Comparison of ENCODE assay signal across 10 mouse cellular contexts in the genomic region with DNA sequence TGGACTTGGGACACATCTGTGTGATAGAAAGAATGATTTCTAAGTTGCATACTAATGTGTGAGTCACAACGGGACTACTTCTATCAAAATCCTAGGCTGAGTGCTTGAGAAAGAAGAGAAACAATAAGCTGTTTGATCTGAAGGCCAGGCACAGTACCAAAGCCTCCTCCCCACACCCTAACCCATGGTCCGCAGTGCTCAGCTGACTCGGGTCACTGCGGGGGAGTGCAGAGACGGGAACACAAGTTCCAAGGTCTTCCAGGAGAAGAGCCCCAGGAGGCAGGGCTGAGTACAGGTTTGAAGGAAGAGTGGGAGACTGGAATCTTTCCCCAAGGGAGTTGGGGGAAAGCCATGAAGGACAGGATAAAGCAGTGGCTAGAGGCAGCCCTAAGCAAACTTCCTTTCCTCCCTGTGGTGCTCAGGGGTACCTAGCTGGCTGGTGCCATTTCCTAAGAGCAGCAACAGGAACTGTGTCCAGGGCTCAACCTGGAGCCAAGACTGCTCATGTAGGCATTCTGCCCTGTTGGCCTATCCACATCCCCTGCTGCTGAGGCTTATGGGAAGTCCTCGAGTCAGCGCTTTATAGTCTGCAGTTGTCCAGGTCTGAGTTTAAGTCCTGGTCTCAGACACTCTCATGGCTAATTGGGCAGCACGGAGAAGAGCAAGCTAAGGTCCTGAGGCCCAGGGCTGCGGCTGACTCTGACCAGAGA. TPM values are rescaled to one million over a fixed set of nuclear protein-coding genes. Genes with fewer than 3 reads are reported as not detected.
DNase-seq lines count a peak whose midpoint lies in the region; ATAC-seq and TF ChIP-seq lines count a peak whose summit lies in the region.
"Had no signal": no experiment of that assay in that cellular context is flagged by ENCODE, and none has a peak within 500 bp of the region (broad histone marks: within the 10 kb centered on the region; RNA-seq: fewer than 3 reads in every experiment).

No protein-coding gene starts in this region.

- H3K36me3 ChIP-seq in heart, postnatal 0 days (replicated peaks; ENCODE audit: control insufficient read depth, insufficient read depth, low read length): no peaks in the 10 kb centered on the region
- H3K36me3 ChIP-seq: heart, embryonic 12.5 days had no signal

- H3K9ac ChIP-seq in heart, postnatal 0 days (replicated peaks; ENCODE audit: low read depth, low read length): no peak overlapping the region
- H3K9ac ChIP-seq: heart, embryonic 12.5 days had no signal

- no peaks in the 10 kb centered on the region for H3K27me3 ChIP-seq in heart, postnatal 0 days (ENCODE audit: control insufficient read depth, insufficient read depth, low read length)

- H3K27ac ChIP-seq in heart, postnatal 0 days (ENCODE audit: low read depth): peak overlapping the region; percentile 11; the same call in 1 of the 2 replicates
- H3K27ac ChIP-seq in cortical plate, adult 2 months (ENCODE audit: insufficient read depth, low read length): peak overlapping the region; percentile 41

- peak; percentile 11 for DNase-seq in heart, postnatal 0 days (ENCODE audit: low spot score)
- DNase-seq in heart, adult 9 months (ENCODE audit: low spot score in 2 of 2): no peak
- peak; percentile 79 for DNase-seq in ovary, adult 18-20 months (ENCODE audit: low spot score)
- no peak for DNase-seq in ovary, postnatal 10 days (ENCODE audit: low spot score)
- DNase-seq in testis, postnatal 10 days (ENCODE audit: low spot score): peak; percentile 75
- no peak for DNase-seq in kidney, adult 11 months
- DNase-seq in layer of hippocampus, adult 8-10 months (ENCODE audit: low spot score in 2 of 2): no peak
- DNase-seq: right cerebral cortex, postnatal 4 days had no signal

- H3K4me3 ChIP-seq in heart, postnatal 0 days (ENCODE audit: low read depth, low read length): no peak overlapping the region
- no peak overlapping the region for H3K4me3 ChIP-seq in cortical plate, adult 2 months (ENCODE audit: insufficient read depth, low read length)
- H3K4me3 ChIP-seq: heart, embryonic 12.5 days had no signal

- no peak overlapping the region for H3K4me2 ChIP-seq in heart, postnatal 0 days (ENCODE audit: low read depth, low read length)
- H3K4me2 ChIP-seq: heart, embryonic 12.5 days had no signal

- no peak for TF ChIP-seq CTCF in heart, postnatal 0 days (IDR thresholded peaks at IDR 0.05; ENCODE audit: low read depth)
- no peak for TF ChIP-seq CTCF in cortical plate, adult 2 months (IDR thresholded peaks at IDR 0.05; ENCODE audit: extremely low read depth, insufficient read depth, low read length)

- peaks cover 24% of the 10 kb centered on the region for H3K4me1 ChIP-seq in heart, postnatal 0 days (ENCODE audit: control insufficient read depth, insufficient read depth)
- peaks cover 8% of the 10 kb centered on the region for H3K4me1 ChIP-seq in cortical plate, adult 2 months (ENCODE audit: control insufficient read depth, insufficient read depth, low read length)

- ATAC-seq in heart, postnatal 0 days (ENCODE audit: insufficient read depth, low read depth): 0 out of 2 replicates have a peak, but pooled peaks have one; percentile 30

- no peak for TF ChIP-seq POLR2A in cortical plate, adult 2 months (IDR thresholded peaks at IDR 0.05; ENCODE audit: extremely low read depth, insufficient read depth, low read length)

- no peak for TF ChIP-seq EP300 in heart, postnatal 0 days (IDR thresholded peaks at IDR 0.05; ENCODE audit: low read depth)

- no peaks in the 10 kb centered on the region for H3K9me3 ChIP-seq in heart, postnatal 0 days (replicated peaks; ENCODE audit: control insufficient read depth, low read length)
- H3K9me3 ChIP-seq: heart, embryonic 12.5 days had no signal

- WGBS in heart, postnatal 0 days: 73% methylated on average over 9 of the region's 9 CpGs

RNA-seq across cellular contexts. Expression of a gene that starts 48.1 kb away (rescaled TPM):
- 23.5 and 34.4 TPM in 2 replicates for total RNA-seq in heart, postnatal 0 days (2014; rRNA removed; ENCODE audit: low replicate concordance)
- polyA plus RNA-seq in heart, postnatal 0 days (2015; fragmentation: Nextera tagmentation; extraction: Ambion mirVana): 8.8 and 10.0 TPM in 2 replicates
- polyA plus RNA-seq in cortical plate, adult 2 months (2012; rRNA removed): 13.3 and 13.5 TPM in 2 replicates
- total RNA-seq in layer of hippocampus, adult 8-10 months (2022): 10 to 100 TPM; 14.0 to 22.7 (median 17.8) TPM

Comparison
In these comparisons a context has a peak if more than half of its experiments do, and no peak if none do; other contexts are left out.
1. DNase-seq: peak in heart, postnatal 0 days (single experiment), ovary, adult 18-20 months (single experiment) and testis, postnatal 10 days (single experiment); none in heart, adult 9 months (0 of 2), ovary, postnatal 10 days (single experiment), kidney, adult 11 months (single experiment) and layer of hippocampus, adult 8-10 months (0 of 2).